Mouse (Mus musculus) heart, postnatal 0 days (tissue): ENCODE measurements at regions not wholly inside any gene's neighbourhood (a gene's known extent, or its start where the extent isn't known, plus 50 kb on each side); places are given as distances from the start of the nearest gene placed in this dataset.

Experiments
- ATAC-seq: fragments of 200-750 bp; cut with Nextera tagmentation; 2 replicates; pipeline ENCODE4 v1.8.0; 2017; ENCODE audit warnings: low read depth, moderate number of reproducible peaks, moderate library complexity; ENCODE audit not compliant: insufficient read depth
- DNase-seq: peaks from one replicate; pipeline ENCODE4 v3.0.0-alpha.2; 2016; ENCODE audit warnings: low spot score
- H3K27ac ChIP-seq: fragments of 300-500 bp; sonication (generic); 2 replicates; pipeline ENCODE4 v1.5.1; 2014; ENCODE audit warnings: low read depth, mild to moderate bottlenecking
- H3K27me3 ChIP-seq: fragments of 300-500 bp; sonication (generic); 2 replicates; pipeline ENCODE4 v1.6.1; 2014; ENCODE audit warnings: low read length, mixed read lengths; ENCODE audit not compliant: control insufficient read depth, insufficient read depth
- H3K36me3 ChIP-seq: fragments of 300-500 bp; sonication (generic); replicated peaks from 2 replicates; pipeline ENCODE4 v1.6.1; 2014; ENCODE audit warnings: low read length, mixed read lengths; ENCODE audit not compliant: control insufficient read depth, insufficient read depth
- H3K4me1 ChIP-seq: fragments of 300-500 bp; sonication (generic); 2 replicates; pipeline ENCODE4 v1.6.1; 2014; ENCODE audit warnings: antibody characterized with exemption; ENCODE audit not compliant: control insufficient read depth, insufficient read depth
- H3K4me2 ChIP-seq: fragments of 300-500 bp; sonication (generic); 2 replicates; pipeline ENCODE4 v1.6.1; 2014; ENCODE audit warnings: low read depth, mild to moderate bottlenecking, low read length, moderate library complexity
- H3K4me3 ChIP-seq: fragments of 300-500 bp; sonication (generic); 2 replicates; pipeline ENCODE4 v1.5.1; 2014; ENCODE audit warnings: low read depth, low read length
- H3K9ac ChIP-seq: fragments of 300-500 bp; sonication (generic); replicated peaks from 2 replicates; pipeline ENCODE4 v1.6.1; 2014; ENCODE audit warnings: low read depth, low read length, mixed read lengths
- H3K9me3 ChIP-seq: fragments of 300-500 bp; sonication (generic); replicated peaks from 2 replicates; pipeline ENCODE4 v1.6.1; 2016; ENCODE audit warnings: low read length; ENCODE audit not compliant: control insufficient read depth
- CTCF ChIP-seq: IDR thresholded peaks from 2 replicates; pipeline ENCODE4 v1.5.1; 2016; ENCODE audit warnings: antibody characterized with exemption, control low read depth, low read depth
- EP300 ChIP-seq: IDR thresholded peaks from 2 replicates; pipeline ENCODE4 v1.6.1; 2016; ENCODE audit warnings: antibody characterized with exemption, low read depth
- WGBS: fragments of 180-500 bp; shearing (Covaris S2); extraction: QIAGEN DNeasy Blood & Tissue Kit; methylation state at CpG from one replicate; pipeline ENCODE4 v1.1.7; 2014; 5-methylcytosine and 5-hydroxymethylcytosine counted together

DNA sequence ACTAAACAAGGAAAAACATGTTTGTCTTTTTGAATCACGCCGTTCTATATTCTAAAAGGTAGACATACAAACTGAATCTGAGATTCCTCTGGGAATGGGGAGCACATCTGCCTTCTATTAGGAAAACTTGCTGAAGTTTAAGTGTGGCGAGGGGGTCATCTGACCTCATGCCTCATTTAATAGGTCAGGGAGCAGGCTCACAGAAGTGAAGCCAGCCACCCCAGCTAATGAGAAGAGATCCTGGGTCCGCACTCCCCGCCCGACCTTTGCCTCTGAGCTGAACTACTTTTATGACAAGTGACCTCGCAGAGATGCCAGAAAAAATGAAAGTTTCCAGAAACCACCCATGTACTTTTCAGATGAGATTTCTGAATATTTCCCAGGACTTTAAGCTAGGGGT, 322.1 kb upstream of the Pbx1 start:
- H3K36me3 ChIP-seq: no peaks in the 10 kb centered on the region
- H3K9me3 ChIP-seq: no peaks in the 10 kb centered on the region
- H3K4me3 ChIP-seq: no peak overlapping the region
- H3K27me3 ChIP-seq: no peaks in the 10 kb centered on the region
- TF ChIP-seq EP300 (no peak), CTCF (no peak)
- no peaks in the 10 kb centered on the region for H3K4me1 ChIP-seq
- H3K4me2 ChIP-seq: no peak overlapping the region
- 79% methylated on average over 7 of the region's 7 CpGs for WGBS
- ATAC-seq (no peak), DNase-seq (no peak)
- H3K9ac ChIP-seq: no peak overlapping the region
- H3K27ac ChIP-seq: no peak overlapping the region

- H3K4me1 ChIP-seq: no peaks in the 10 kb centered on the region
- no peaks in the 10 kb centered on the region for H3K36me3 ChIP-seq
- no peak for TF ChIP-seq CTCF
- TF ChIP-seq EP300: no peak
- H3K4me2 ChIP-seq: no peak overlapping the region
- WGBS: 90% methylated on average over 1 of the region's 1 CpGs
- no peak overlapping the region for H3K4me3 ChIP-seq
- H3K9ac ChIP-seq: no peak overlapping the region
- DNase-seq (no peak), ATAC-seq (no peak)
- no peaks in the 10 kb centered on the region for H3K27me3 ChIP-seq
- no peak overlapping the region for H3K27ac ChIP-seq
- no peaks in the 10 kb centered on the region for H3K9me3 ChIP-seq
Measured at GRCm38 (mm10) chr1:168743435-168743834, 311.4 kb upstream of the Pbx1 start.

- TF ChIP-seq EP300 (no peak), CTCF (no peak)
- no peak overlapping the region for H3K9ac ChIP-seq
- H3K4me1 ChIP-seq: no peaks in the 10 kb centered on the region
- no peak for DNase-seq
- no peaks in the 10 kb centered on the region for H3K9me3 ChIP-seq
- 56% methylated on average over 3 of the region's 3 CpGs for WGBS
- H3K27ac ChIP-seq: no peak overlapping the region
- H3K4me3 ChIP-seq: no peak overlapping the region
- ATAC-seq: no peak
- no peaks in the 10 kb centered on the region for H3K36me3 ChIP-seq
- no peak overlapping the region for H3K4me2 ChIP-seq
- H3K27me3 ChIP-seq: no peaks in the 10 kb centered on the region
Measured at GRCm38 (mm10) chr1:168738005-168738404, 305.9 kb upstream of the Pbx1 start.

GRCm38 (mm10) chr1:168737277-168737863, 305.3 kb upstream of the Pbx1 start:
- WGBS: 81% methylated on average over 7 of the region's 7 CpGs

DNA sequence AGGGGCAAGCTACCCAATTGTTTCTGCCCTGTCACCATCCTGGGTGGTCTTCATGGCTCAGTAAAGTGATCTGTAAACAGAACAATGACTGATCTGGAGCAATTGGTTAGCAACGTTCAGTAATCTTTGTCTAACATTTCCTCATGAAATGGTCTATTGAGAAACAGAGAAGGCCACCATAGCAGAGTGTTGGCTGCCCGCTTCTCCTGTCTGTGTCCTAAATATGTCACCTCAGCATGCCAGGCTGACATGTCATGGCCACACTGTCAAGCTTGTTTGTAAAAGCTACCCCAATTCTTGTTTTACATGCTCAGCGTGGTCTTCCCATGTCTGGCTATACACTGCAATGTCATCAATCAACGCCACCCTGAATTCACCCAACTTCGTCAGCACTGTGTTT, 301.0 kb upstream of the Pbx1 start:
- 79% methylated on average over 5 of the region's 5 CpGs for WGBS
- no peaks in the 10 kb centered on the region for H3K36me3 ChIP-seq
- TF ChIP-seq EP300 (no peak), CTCF (no peak)

More at GRCm38 (mm10) chr1:168737277-168737863, 305.3 kb upstream of the Pbx1 start:
- Histone ChIP-seq H3K9me3 (no peaks in the 10 kb centered on the region), H3K4me2 (no peak overlapping the region), H3K27ac (no peak overlapping the region), H3K9ac (no peak overlapping the region), H3K27me3 (no peaks in the 10 kb centered on the region), H3K36me3 (no peaks in the 10 kb centered on the region), H3K4me1 (no peaks in the 10 kb centered on the region), H3K4me3 (no peak overlapping the region)
- ATAC-seq (no peak), DNase-seq (no peak)
- TF ChIP-seq EP300: no peak
- no peak for TF ChIP-seq CTCF

DNA sequence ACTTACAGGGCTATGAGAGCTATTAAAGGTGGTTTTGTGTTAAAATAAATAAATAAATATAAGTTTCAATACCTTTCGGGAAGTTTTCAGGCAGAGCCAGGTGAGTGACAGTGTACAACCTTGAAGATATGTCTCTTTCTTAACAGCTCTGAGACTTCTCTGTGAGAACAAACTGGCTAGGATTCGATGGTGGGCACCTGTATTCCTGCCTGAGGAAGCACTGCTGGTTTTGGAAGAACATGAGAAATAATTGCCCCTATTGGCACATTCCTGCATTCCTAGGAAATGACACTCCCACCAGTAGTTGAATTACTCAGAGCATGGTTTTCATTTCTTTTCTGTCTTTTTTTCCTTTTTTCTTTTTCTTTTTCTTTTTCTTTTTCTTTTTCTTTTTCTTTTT, 277.8 kb upstream of the Pbx1 start:
- no peak for DNase-seq
- no peak for ATAC-seq
- peak overlapping the region; percentile 84 for H3K27ac ChIP-seq
- H3K4me1 ChIP-seq: no peaks in the 10 kb centered on the region; the same call in none of the 2 replicates
- no peaks in the 10 kb centered on the region for H3K9me3 ChIP-seq
- TF ChIP-seq CTCF (no peak), EP300 (no peak)
- H3K4me3 ChIP-seq: peak overlapping the region; percentile 26; the same call in 1 of the 2 replicates
- H3K36me3 ChIP-seq: no peaks in the 10 kb centered on the region
- 47% methylated on average over 2 of the region's 2 CpGs for WGBS
- peak overlapping the region; percentile 53 for H3K4me2 ChIP-seq
- H3K27me3 ChIP-seq: no peaks in the 10 kb centered on the region
- H3K9ac ChIP-seq: no peak overlapping the region

More for the DNA sequence above, 301.0 kb upstream of the Pbx1 start:
- H3K4me3 ChIP-seq: no peak overlapping the region
- H3K9me3 ChIP-seq: no peaks in the 10 kb centered on the region
- DNase-seq (no peak), ATAC-seq (no peak)
- no peaks in the 10 kb centered on the region for H3K27me3 ChIP-seq
- no peak overlapping the region for H3K9ac ChIP-seq
- no peak overlapping the region for H3K4me2 ChIP-seq
- H3K4me1 ChIP-seq: no peaks in the 10 kb centered on the region
- H3K27ac ChIP-seq: no peak overlapping the region
